Mouse (Mus musculus): ENCODE measurements around the gene E4f1. TPM values are rescaled to one million over a fixed set of nuclear protein-coding genes. Genes with fewer than 3 reads are reported as not detected.

The E4f1 gene
- polyA plus RNA-seq, 1 experiment from 2014 or later, result 28.8 TPM

DNA sequence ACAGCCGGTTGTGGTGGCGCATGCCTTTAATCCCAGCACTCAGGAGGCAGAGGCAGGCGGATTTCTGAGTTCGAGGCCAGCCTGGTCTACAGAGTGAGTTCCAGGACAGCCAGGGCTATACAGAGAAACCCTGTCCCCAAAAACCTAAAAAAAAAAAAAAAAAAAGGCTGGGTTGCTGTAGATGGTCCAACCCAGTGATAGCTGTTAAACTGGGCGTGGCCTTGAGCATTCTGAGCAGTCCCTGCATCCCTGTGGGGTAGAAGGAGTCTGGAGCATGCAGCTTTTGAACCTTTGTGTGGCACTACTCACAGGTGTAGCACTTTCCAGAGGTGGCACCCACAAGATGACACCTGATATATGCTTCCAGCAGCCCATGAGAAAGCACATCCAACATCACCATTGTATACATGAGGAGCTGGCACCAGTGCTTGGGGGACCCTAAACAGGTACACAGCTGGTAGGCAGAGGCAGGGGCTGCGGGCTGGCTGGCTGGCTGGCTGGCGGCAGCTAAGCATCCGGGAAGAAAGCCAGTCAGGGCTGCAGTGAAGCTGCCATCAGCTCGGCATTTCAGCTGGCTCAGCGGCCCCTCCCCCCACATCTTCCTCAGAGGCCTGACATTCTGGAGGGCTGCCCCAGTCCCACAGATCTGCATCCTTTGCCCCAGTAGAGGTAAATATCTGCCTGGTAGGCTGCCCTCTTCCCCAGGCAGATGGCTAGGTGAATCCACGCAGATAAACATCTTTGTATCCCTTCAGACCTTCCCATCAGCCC is 15.2 kb upstream of the E4f1 start:
- peaks cover 30% of the 10 kb centered on the region for H3K27me3 ChIP-seq (ENCODE audit: control insufficient read depth, insufficient read depth, low read depth, low read length)
- no peak overlapping the region for H3K27ac ChIP-seq (ENCODE audit: low read length)
- peaks cover 9% of the 10 kb centered on the region for H3K4me1 ChIP-seq (replicated peaks; ENCODE audit: control insufficient read depth, insufficient read depth, low read length)
- no peak overlapping the region for H3K9ac ChIP-seq (ENCODE audit: low read length)
- H3K36me3 ChIP-seq (ENCODE audit: control insufficient read depth, insufficient read depth, low read length), result no peaks in the 10 kb centered on the region
- no peak for ATAC-seq (ENCODE audit: low read depth)
- 48% methylated on average over 11 of the region's 11 CpGs for WGBS
- H3K4me3 ChIP-seq (ENCODE audit: low read length), result no peak overlapping the region
- no peak overlapping the region for H3K4me2 ChIP-seq (ENCODE audit: low read depth, low read length)
- no peaks in the 10 kb centered on the region for H3K9me3 ChIP-seq (ENCODE audit: control insufficient read depth, low read length)

DNA sequence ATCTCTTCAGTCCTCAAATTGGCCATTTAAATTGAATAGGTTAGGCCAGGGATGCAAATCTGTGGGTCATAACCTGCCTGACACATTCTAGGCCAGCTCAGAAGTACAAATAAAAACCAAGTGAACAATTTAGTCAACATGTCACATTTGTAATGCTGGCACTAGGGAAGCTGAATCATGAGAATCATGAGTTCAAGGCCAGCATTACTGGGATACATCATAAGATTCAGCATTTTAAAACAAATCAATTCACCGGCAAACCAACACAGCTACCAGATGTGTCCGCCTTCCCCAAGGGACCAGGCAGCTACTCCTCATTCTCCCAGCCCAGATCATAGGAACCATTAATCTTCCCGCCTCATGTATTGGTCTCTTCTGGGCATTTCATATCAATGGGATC is 13.4 kb upstream of the E4f1 start:
- Histone ChIP-seq H3K9ac (ENCODE audit: low read length) (no peak overlapping the region), H3K27me3 (ENCODE audit: control insufficient read depth, insufficient read depth, low read depth, low read length) (peaks cover 14% of the 10 kb centered on the region), H3K27ac (ENCODE audit: low read length) (no peak overlapping the region), H3K4me2 (ENCODE audit: low read depth, low read length) (no peak overlapping the region), H3K9me3 (ENCODE audit: control insufficient read depth, low read length) (no peaks in the 10 kb centered on the region), H3K4me1 (replicated peaks; ENCODE audit: control insufficient read depth, insufficient read depth, low read length) (peaks cover 8% of the 10 kb centered on the region), H3K36me3 (ENCODE audit: control insufficient read depth, insufficient read depth, low read length) (no peaks in the 10 kb centered on the region), H3K4me3 (ENCODE audit: low read length) (no peak overlapping the region)
- 80% methylated on average over 3 of the region's 3 CpGs for WGBS
- ATAC-seq (ENCODE audit: low read depth), result no peak

DNA sequence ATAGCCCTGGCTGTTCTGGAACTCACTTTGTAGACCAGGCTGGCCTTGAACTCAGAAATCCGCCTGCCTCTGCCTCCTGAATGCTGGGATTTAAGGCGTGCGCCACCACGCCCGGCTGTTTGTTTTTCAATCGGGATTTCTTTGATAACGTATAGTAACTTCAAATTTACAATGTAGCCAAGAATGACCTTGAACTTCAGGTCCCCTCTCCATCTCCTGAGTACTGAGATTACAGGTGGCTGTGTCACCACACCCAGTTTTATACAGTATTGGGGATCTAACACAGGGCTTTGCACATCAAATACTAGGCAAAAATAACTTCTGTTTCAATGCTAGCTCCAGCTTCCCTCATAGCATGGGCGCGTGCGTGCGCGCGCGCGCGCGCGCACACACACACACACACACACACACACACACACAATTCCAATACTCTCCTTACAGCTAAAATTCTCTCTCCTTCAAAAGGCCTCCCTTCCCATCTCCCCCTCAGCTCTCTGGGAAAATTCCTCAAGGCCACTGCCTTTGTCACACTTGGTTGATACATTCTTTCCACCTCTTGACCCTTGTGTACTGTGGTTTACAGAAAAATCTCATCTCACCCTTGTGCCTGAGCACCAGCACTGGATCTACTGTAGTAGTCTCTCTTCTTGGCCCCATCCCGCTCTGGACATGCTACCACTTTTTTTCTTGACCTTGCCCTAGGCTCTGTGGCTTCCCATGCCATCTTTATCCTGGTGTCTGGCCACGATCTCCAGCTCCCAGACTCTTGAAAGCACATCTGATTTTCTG is 11.1 kb upstream of the E4f1 start:
- Histone ChIP-seq H3K4me2 (ENCODE audit: low read depth, low read length) (no peak overlapping the region), H3K36me3 (ENCODE audit: control insufficient read depth, insufficient read depth, low read length) (peaks cover 7% of the 10 kb centered on the region), H3K4me1 (replicated peaks; ENCODE audit: control insufficient read depth, insufficient read depth, low read length) (peaks cover 10% of the 10 kb centered on the region), H3K4me3 (ENCODE audit: low read length) (no peak overlapping the region), H3K27me3 (ENCODE audit: control insufficient read depth, insufficient read depth, low read depth, low read length) (no peaks in the 10 kb centered on the region), H3K9ac (ENCODE audit: low read length) (no peak overlapping the region), H3K27ac (ENCODE audit: low read length) (no peak overlapping the region), H3K9me3 (ENCODE audit: control insufficient read depth, low read length) (no peaks in the 10 kb centered on the region)
- WGBS, result 90% methylated on average over 20 of the region's 20 CpGs
- no peak for ATAC-seq (ENCODE audit: low read depth)

DNA sequence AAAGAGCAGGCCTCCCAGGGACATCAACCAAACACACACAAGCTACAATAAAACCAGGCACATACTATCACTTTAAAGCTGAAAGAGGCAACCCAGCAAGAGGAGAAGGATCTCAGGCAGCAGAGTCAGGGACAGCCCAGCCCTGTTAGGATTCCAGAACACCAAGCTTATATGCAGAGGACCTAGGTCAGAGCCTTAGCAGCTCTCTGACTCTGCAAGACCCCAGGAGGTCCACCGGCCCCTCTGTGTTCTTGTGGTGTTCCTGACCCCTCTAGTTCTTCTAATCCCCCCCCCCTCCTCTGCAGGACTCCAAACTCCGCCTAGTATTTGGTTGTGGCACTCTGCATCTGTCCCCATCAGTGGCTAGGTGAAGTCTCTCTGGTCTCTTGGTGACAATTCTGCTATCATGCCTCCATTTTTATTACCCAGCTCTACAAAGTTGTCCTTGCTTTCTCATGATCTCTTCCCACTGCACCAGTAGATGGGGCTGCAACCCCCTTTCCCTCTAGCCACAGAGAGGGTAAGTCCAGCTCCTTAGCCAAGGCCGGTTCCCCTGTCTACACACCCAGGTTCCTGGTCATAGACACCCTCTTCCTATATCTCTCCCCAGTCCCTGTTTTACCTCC is 10.2 kb upstream of the E4f1 start:
- H3K4me1 ChIP-seq (replicated peaks; ENCODE audit: control insufficient read depth, insufficient read depth, low read length), result peaks cover 10% of the 10 kb centered on the region
- H3K27me3 ChIP-seq (ENCODE audit: control insufficient read depth, insufficient read depth, low read depth, low read length), result no peaks in the 10 kb centered on the region
- peaks cover 16% of the 10 kb centered on the region for H3K36me3 ChIP-seq (ENCODE audit: control insufficient read depth, insufficient read depth, low read length)
- no peak overlapping the region for H3K9ac ChIP-seq (ENCODE audit: low read length)
- H3K27ac ChIP-seq (ENCODE audit: low read length), result no peak overlapping the region
- no peak for ATAC-seq (ENCODE audit: low read depth)
- no peak overlapping the region for H3K4me2 ChIP-seq (ENCODE audit: low read depth, low read length)
- H3K9me3 ChIP-seq (ENCODE audit: control insufficient read depth, low read length), result no peaks in the 10 kb centered on the region
- WGBS, result 34% methylated on average over 3 of the region's 3 CpGs
- no peak overlapping the region for H3K4me3 ChIP-seq (ENCODE audit: low read length)

DNA sequence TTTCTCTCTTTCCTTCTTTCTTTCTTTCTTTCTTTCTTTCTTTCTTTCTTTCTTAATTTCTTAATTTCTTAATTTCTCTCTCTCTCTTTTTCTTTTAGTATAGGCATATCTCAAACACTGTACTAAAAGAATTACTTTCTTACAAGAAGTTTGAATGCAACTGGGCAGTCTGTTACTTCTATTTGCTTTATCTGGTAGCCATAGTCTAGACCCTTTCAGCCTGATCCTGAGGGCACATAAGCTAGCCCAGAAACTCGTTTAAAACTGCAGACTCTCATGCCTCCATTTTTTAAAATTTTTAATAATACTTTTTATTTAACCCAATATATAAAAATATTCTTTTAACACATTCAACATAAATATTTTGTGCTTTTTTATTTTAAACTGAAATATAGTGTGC is 9.3 kb upstream of the E4f1 start:
- Histone ChIP-seq H3K9ac (ENCODE audit: low read length) (peak overlapping the region; percentile 53), H3K4me1 (replicated peaks; ENCODE audit: control insufficient read depth, insufficient read depth, low read length) (peaks cover 10% of the 10 kb centered on the region), H3K27ac (ENCODE audit: low read length) (peak overlapping the region; percentile 59; the same call in 1 of the 2 replicates), H3K9me3 (ENCODE audit: control insufficient read depth, low read length) (no peaks in the 10 kb centered on the region), H3K36me3 (ENCODE audit: control insufficient read depth, insufficient read depth, low read length) (peaks cover 23% of the 10 kb centered on the region), H3K4me3 (ENCODE audit: low read length) (peak overlapping the region; percentile 88), H3K27me3 (ENCODE audit: control insufficient read depth, insufficient read depth, low read depth, low read length) (no peaks in the 10 kb centered on the region), H3K4me2 (ENCODE audit: low read depth, low read length) (peak overlapping the region; percentile 45)
- no peak for ATAC-seq (ENCODE audit: low read depth)
- WGBS, result 13% methylated on average over 1 of the region's 1 CpGs

DNA sequence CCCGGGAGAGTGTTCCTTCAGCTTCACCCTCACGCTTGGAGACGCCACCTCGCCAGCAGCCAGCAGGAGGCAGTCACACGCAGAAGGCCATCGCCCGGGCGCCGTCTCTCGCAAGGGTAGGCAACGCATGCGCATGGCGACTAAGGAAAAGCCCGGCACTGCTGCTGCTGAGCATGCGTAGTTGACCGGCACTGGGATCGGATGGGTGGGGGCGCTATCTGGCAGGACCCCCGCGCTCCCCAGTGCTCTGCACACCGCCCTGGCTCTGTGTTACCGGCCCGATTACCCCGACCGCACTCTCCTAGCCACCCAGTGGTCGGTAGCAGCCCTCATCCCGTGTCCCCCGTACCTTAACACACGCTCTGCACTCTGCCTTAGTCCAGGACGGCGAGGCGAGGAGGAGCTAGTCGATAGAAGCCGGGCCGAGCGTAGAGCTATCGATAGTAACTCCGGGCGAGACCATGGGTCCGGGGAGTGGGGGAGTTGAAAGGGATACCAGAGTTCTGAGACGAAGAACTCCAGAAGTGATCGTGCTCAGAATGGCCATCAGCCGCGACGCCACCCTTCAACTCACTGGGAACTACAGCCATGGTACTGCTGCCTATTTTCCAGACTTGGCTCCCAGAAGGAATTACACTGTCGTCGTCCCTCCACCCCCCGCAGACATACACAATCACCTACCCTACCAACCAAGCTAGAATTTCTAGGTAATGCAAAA is 8.7 kb upstream of the E4f1 start, which contains the start of gene Mlst8:
Mlst8 (minus strand) TSS at position 416 of the 718 bp plus-strand sequence.
- Histone ChIP-seq H3K36me3 (ENCODE audit: control insufficient read depth, insufficient read depth, low read length) (peaks cover 23% of the 10 kb centered on the region), H3K9me3 (ENCODE audit: control insufficient read depth, low read length) (no peaks in the 10 kb centered on the region), H3K9ac (ENCODE audit: low read length) (peak within 1 kb of the TSS; percentile 86), H3K4me2 (ENCODE audit: low read depth, low read length) (peak within 1 kb of the TSS; percentile 51), H3K4me1 (replicated peaks; ENCODE audit: control insufficient read depth, insufficient read depth, low read length) (peaks cover 10% of the 10 kb centered on the region), H3K27me3 (ENCODE audit: control insufficient read depth, insufficient read depth, low read depth, low read length) (no peaks in the 10 kb centered on the region), H3K4me3 (ENCODE audit: low read length) (peak within 1 kb of the TSS; percentile 88), H3K27ac (ENCODE audit: low read length) (peak within 1 kb of the TSS; percentile 97)
- 0% methylated on average over 48 of the region's 48 CpGs for WGBS
- peak; percentile 96 for ATAC-seq (ENCODE audit: low read depth)

DNA sequence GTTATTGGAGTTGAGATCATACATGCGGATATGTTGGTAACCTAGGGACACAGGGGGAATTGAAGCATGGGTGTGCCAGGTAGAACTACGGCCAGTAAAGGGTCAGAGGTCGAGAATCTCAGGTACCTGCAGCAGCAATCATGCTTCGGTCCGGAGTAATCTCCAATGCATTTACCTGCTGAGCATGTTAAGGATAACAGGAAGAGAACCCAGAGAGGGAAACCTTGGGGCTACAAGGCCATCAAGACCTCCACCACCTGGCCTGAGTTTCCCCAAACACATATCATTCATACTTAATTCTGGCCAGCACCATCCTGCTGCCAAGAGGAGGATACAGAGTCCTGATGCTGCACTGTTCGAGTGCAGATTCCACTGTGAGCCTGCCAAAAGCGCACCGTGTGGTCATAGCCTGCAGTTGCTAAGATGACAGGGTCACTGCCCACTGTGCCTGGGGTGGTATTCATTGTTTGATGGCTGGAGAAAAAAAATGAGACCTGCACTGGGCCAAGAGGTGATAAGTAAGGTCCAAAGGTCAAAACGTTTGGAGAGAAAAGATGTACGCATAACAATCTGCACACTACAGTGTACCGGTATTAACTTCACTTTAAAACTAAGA is 8.0 kb upstream of the E4f1 start:
- Histone ChIP-seq H3K36me3 (ENCODE audit: control insufficient read depth, insufficient read depth, low read length) (peaks cover 23% of the 10 kb centered on the region), H3K4me1 (replicated peaks; ENCODE audit: control insufficient read depth, insufficient read depth, low read length) (peaks cover 10% of the 10 kb centered on the region), H3K4me3 (ENCODE audit: low read length) (peak overlapping the region; percentile 88), H3K27me3 (ENCODE audit: control insufficient read depth, insufficient read depth, low read depth, low read length) (no peaks in the 10 kb centered on the region), H3K9me3 (ENCODE audit: control insufficient read depth, low read length) (no peaks in the 10 kb centered on the region), H3K9ac (ENCODE audit: low read length) (peak overlapping the region; percentile 86), H3K4me2 (ENCODE audit: low read depth, low read length) (peak overlapping the region; percentile 51), H3K27ac (ENCODE audit: low read length) (no peak overlapping the region)
- ATAC-seq (ENCODE audit: low read depth), result 0 out of 2 replicates have a peak, but pooled peaks have one; percentile 3
- WGBS, result 36% methylated on average over 11 of the region's 11 CpGs

DNA sequence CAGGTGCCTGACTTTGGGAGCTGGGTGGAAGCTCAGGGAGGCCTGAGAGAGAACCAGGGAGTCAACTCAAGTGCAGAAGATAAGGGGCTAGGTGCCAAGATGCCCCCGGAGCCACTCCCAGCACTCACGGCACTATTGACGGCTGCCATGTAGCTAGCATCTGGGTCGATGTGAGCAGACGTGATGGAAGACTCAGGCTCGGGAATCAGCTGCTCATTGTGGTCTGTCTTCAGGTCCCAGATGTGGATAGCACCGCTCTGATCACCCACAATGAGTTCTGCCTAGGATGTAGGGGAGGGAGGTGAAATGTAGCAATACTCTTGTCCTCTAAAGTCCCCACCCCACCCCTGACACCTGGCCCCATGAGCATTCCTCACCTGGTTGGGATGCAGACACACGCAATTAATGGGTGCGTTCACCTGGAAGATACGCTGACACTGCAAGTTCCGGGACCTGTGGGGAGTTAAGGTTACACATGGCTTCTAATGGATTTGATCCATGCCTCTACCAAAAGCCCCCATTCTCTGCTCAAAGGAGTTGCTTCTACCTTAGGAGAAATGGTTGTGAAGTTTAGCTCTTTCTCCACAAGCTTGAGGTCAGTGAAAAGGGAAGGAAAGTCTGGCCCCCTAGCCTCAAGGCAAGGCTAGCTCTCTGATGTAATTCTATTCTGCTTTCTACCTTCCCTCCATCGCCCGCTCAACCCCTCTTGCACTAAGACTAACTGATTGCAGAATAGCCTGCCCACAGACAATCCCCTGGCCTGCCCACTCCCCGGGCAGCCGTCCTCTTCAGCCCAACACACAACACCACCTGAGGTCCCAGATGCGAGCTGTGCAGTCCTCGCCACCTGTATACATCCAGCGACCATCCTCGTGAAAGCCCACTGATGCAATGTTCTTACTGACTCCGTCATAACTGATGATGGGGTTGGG is 7.2 kb upstream of the E4f1 start:
- Histone ChIP-seq H3K27me3 (ENCODE audit: control insufficient read depth, insufficient read depth, low read depth, low read length) (no peaks in the 10 kb centered on the region), H3K4me1 (replicated peaks; ENCODE audit: control insufficient read depth, insufficient read depth, low read length) (peaks cover 18% of the 10 kb centered on the region), H3K4me3 (ENCODE audit: low read length) (no peak overlapping the region; the same call in 1 of the 2 replicates), H3K9ac (ENCODE audit: low read length) (no peak overlapping the region), H3K9me3 (ENCODE audit: control insufficient read depth, low read length) (no peaks in the 10 kb centered on the region), H3K27ac (ENCODE audit: low read length) (no peak overlapping the region), H3K36me3 (ENCODE audit: control insufficient read depth, insufficient read depth, low read length) (peaks cover 23% of the 10 kb centered on the region), H3K4me2 (ENCODE audit: low read depth, low read length) (no peak overlapping the region)
- 90% methylated on average over 20 of the region's 20 CpGs for WGBS
- no peak for ATAC-seq (ENCODE audit: low read depth)
